Mouse (Mus musculus) small intestine, adult 2 months (tissue): ENCODE data around the gene Irf2.

Experiments used
- CTCF ChIP-seq: fragments of 200-500 bp; IDR thresholded peaks from 2 replicates; pipeline ENCODE4 v1.5.1; 2012; ENCODE audit warnings: low read depth, mild to moderate bottlenecking, control low read depth, inconsistent platforms, low read length, moderate library complexity, mixed read lengths; ENCODE audit not compliant: insufficient replicate concordance, insufficient read length; ENCODE audit errors: extremely low read depth
- POLR2A ChIP-seq: fragments of 200-500 bp; IDR thresholded peaks from 2 replicates; pipeline ENCODE4 v1.6.1; 2012; ENCODE audit warnings: low read depth, mild to moderate bottlenecking, control low read depth, inconsistent platforms, low read length, moderate library complexity

- no peak for TF ChIP-seq POLR2A
- no peak for TF ChIP-seq CTCF
Measured at GRCm38 (mm10) chr8:46804721-46805120, 65.2 kb downstream of the Irf2 start.
